Mouse (Mus musculus) lung, embryonic 15.5 days (tissue): ENCODE results near the gene Mas1. TPM values are rescaled to one million over a fixed set of nuclear protein-coding genes. Genes with fewer than 3 reads are reported as not detected.

Source experiments
- ATAC-seq: fragments of 200-750 bp; cut with Nextera tagmentation; 2 replicates; pipeline ENCODE4 v1.8.0; 2017; ENCODE audit warnings: moderate number of reproducible peaks, borderline replicate concordance; ENCODE audit not compliant: low FRiP score, low TSS enrichment; ENCODE audit errors: extremely low read depth
- H3K27ac ChIP-seq: fragments of 300-500 bp; sonication (generic); 2 replicates; pipeline ENCODE4 v1.5.1; 2015; ENCODE audit warnings: moderate library complexity, mild to moderate bottlenecking, inconsistent platforms
- H3K27me3 ChIP-seq: fragments of 300-500 bp; sonication (generic); 2 replicates; pipeline ENCODE4 v1.6.1; 2015; ENCODE audit warnings: inconsistent platforms
- H3K36me3 ChIP-seq: fragments of 300-500 bp; sonication (generic); 2 replicates; pipeline ENCODE4 v1.6.1; 2015; ENCODE audit warnings: inconsistent platforms
- H3K4me1 ChIP-seq: fragments of 300-500 bp; sonication (generic); 2 replicates; pipeline ENCODE4 v1.6.1; 2015; ENCODE audit warnings: inconsistent platforms
- H3K4me2 ChIP-seq: fragments of 300-500 bp; sonication (generic); 2 replicates; pipeline ENCODE4 v1.6.1; 2015; ENCODE audit warnings: inconsistent platforms, mild to moderate bottlenecking, moderate library complexity
- H3K4me3 ChIP-seq: fragments of 300-500 bp; sonication (generic); 2 replicates; pipeline ENCODE4 v1.5.1; 2015; ENCODE audit warnings: mild to moderate bottlenecking, inconsistent platforms
- H3K9ac ChIP-seq: fragments of 300-500 bp; sonication (generic); 2 replicates; pipeline ENCODE4 v1.6.1; 2015; ENCODE audit warnings: inconsistent platforms
- H3K9me3 ChIP-seq: fragments of 300-500 bp; sonication (generic); 2 replicates; pipeline ENCODE4 v1.6.1; 2016; ENCODE audit warnings: inconsistent platforms
- WGBS: fragments of 180-500 bp; shearing (Covaris S2); methylation state at CpG from one replicate; pipeline ENCODE4 v1.1.7; 2015; 5-methylcytosine and 5-hydroxymethylcytosine counted together
- polyA plus RNA-seq: library from polyadenylated mRNA; unstranded; fragments of >200 nt; fragmentation: Nextera tagmentation; extraction: Ambion mirVana; gene quantifications from 2 replicates; pipeline ENCODE4 v1.2.1, GENCODE M21; 2015

Gene Mas1
- polyA plus RNA-seq, 1 experiment from 2014 or later = 0.69 TPM

DNA sequence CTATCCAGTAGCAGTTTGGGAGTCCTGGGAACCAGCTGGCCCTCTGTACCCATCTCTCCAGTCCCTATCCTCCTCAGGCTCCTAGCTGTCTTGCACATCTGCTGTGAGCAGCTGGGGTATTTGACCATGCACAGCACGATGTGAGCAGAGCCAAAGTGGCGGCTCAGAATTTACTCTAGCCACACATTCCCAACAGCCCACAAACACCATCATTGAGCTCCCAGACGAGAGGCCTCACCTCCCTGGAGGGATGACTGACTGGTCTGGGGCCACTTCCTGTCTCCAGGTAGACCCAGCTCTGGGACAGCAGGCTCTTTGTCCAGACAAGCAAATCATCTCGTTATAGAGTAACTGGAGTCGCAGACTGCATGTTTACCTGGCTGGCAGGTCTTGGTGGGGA lies 22.1 kb downstream of the Mas1 start:
- Histone ChIP-seq H3K9ac (no peak overlapping the region), H3K4me3 (no peak overlapping the region), H3K4me1 (peaks cover 12% of the 10 kb centered on the region), H3K27ac (no peak overlapping the region), H3K27me3 (no peaks in the 10 kb centered on the region), H3K9me3 (no peaks in the 10 kb centered on the region), H3K36me3 (no peaks in the 10 kb centered on the region), H3K4me2 (no peak overlapping the region)
- ATAC-seq = peak; percentile 42; the same call in 1 of the 2 replicates
- WGBS = 18% methylated on average over 5 of the region's 5 CpGs

DNA sequence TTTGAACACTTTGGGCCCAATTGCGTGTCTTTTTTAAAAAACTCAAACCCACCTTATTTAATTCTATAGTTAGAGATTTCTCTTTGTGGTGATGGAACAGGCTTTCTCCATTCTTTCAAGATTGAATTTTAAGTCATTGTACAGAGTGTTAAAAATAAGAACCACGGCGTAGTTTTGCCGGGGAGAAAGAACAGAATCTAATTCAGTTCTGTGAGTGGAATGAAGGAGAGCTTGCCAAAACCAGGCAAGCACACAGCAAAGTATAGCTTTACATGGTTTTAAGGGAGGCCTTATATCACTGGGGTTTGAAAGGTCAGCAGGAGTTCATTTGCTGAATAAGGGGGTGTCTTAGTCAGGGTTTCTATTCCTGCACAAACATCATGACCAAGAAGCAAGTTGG lies 23.4 kb downstream of the Mas1 start:
- Histone ChIP-seq H3K9ac (no peak overlapping the region), H3K4me2 (no peak overlapping the region), H3K36me3 (no peaks in the 10 kb centered on the region), H3K4me1 (peaks cover 12% of the 10 kb centered on the region), H3K4me3 (no peak overlapping the region), H3K9me3 (no peaks in the 10 kb centered on the region), H3K27ac (no peak overlapping the region), H3K27me3 (no peaks in the 10 kb centered on the region)
- 75% methylated on average over 4 of the region's 4 CpGs for WGBS
- no peak for ATAC-seq

GRCm38 (mm10) chr17:12843826-12844225 lies 24.1 kb downstream of the Mas1 start:
- Histone ChIP-seq H3K9me3 (no peaks in the 10 kb centered on the region), H3K27me3 (no peaks in the 10 kb centered on the region), H3K36me3 (no peaks in the 10 kb centered on the region), H3K4me1 (peaks cover 12% of the 10 kb centered on the region), H3K27ac (no peak overlapping the region), H3K4me2 (no peak overlapping the region), H3K9ac (no peak overlapping the region), H3K4me3 (no peak overlapping the region)
- no peak for ATAC-seq
- 70% methylated on average over 6 of the region's 6 CpGs for WGBS

DNA sequence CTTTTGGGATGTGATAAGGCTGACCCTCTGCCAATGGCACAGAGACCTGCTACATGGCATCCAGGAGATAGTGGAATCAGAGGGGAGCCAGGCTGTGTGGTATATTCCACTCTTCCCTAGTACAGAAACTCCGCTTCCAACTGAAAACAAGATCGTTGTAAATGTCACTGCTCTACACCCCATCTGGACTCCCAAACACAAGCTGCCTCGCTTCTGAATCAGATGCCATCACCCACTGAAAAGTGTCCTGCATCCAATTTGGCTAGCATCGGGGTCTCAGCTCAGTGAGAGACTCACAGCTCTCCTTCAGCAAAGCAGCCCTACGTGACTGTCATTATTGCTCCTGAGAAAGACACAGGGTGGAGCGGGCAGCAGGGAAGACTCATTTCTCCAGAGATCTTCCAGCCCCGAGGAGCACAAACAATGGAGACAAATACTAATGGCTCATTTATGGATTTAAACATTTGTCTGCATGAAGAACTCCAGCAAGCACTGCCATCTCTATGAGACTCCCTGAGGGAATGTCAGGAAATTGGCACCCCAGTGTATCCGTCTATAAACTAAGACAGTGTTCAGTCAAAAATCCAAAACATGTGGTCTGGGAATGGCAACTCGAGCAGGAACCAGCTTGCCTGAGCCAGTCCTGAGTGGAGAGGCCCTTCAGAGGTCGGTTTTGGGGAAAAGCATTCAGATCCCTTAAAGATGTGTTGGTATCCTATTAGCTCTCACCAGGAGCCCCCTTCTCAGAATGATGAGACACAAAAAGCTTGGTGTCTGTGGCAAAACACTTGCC lies 28.3 kb downstream of the Mas1 start:
- Histone ChIP-seq H3K9ac (no peak overlapping the region), H3K36me3 (no peaks in the 10 kb centered on the region), H3K9me3 (no peaks in the 10 kb centered on the region), H3K27ac (no peak overlapping the region), H3K27me3 (no peaks in the 10 kb centered on the region), H3K4me3 (no peak overlapping the region), H3K4me1 (no peaks in the 10 kb centered on the region), H3K4me2 (no peak overlapping the region)
- 66% methylated on average over 10 of the region's 10 CpGs for WGBS
- ATAC-seq = no peak

GRCm38 (mm10) chr17:12835738-12836137 lies 32.2 kb downstream of the Mas1 start:
- 87% methylated on average over 5 of the region's 5 CpGs for WGBS
- no peaks in the 10 kb centered on the region for H3K9me3 ChIP-seq
- H3K9ac ChIP-seq = no peak overlapping the region
- H3K4me1 ChIP-seq = no peaks in the 10 kb centered on the region
- H3K27me3 ChIP-seq = no peaks in the 10 kb centered on the region
- no peak overlapping the region for H3K4me3 ChIP-seq
- no peak for ATAC-seq
- no peak overlapping the region for H3K27ac ChIP-seq
- H3K36me3 ChIP-seq = no peaks in the 10 kb centered on the region
- no peak overlapping the region for H3K4me2 ChIP-seq

- no peak for ATAC-seq
- Histone ChIP-seq H3K4me3 (no peak overlapping the region), H3K36me3 (no peaks in the 10 kb centered on the region), H3K9ac (no peak overlapping the region), H3K4me2 (no peak overlapping the region), H3K4me1 (0 out of 2 replicates have a peak, but pooled peaks cover 5% of the 10 kb centered on the region), H3K27me3 (no peaks in the 10 kb centered on the region), H3K9me3 (no peaks in the 10 kb centered on the region), H3K27ac (no peak overlapping the region)
- WGBS = 62% methylated on average over 3 of the region's 3 CpGs
These were observed 33.1 kb downstream of the Mas1 start for GRCm38 (mm10) chr17:12834826-12835225.

- no peak for ATAC-seq
- no peak overlapping the region for H3K9ac ChIP-seq
- H3K36me3 ChIP-seq = no peaks in the 10 kb centered on the region
These were observed 33.6 kb downstream of the Mas1 start for GRCm38 (mm10) chr17:12834317-12834716.

DNA sequence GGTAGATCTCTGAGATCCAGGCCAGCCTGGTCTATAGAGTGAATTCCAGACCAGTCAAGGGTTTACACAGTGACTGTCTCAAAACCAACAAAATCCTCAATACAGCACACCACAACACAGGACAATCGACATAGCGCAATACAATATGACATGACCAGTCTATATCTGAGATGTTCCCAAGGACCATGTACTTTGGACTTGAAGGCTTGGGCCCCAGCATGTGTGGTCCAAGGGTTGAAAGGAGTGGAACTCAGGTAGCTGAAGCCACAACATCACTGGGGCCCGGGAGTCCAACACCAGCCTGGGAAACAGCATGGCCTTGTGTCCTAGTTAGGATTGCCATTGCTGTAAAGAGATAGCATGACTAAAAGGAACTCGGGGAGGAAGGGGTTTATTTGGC lies 35.3 kb downstream of the Mas1 start:
- no peak for ATAC-seq
- no peak overlapping the region for H3K27ac ChIP-seq

More at GRCm38 (mm10) chr17:12834317-12834716, 33.6 kb downstream of the Mas1 start:
- no peaks in the 10 kb centered on the region for H3K9me3 ChIP-seq
- no peak overlapping the region for H3K4me2 ChIP-seq
- no peak overlapping the region for H3K27ac ChIP-seq
- 0 out of 2 replicates have a peak, but pooled peaks cover 5% of the 10 kb centered on the region for H3K4me1 ChIP-seq
- 78% methylated on average over 3 of the region's 3 CpGs for WGBS
- H3K4me3 ChIP-seq = no peak overlapping the region
- no peaks in the 10 kb centered on the region for H3K27me3 ChIP-seq

GRCm38 (mm10) chr17:12832231-12832630 lies 35.7 kb downstream of the Mas1 start:
- ATAC-seq = no peak
- Histone ChIP-seq H3K27ac (no peak overlapping the region), H3K27me3 (no peaks in the 10 kb centered on the region)

More for the DNA sequence above, 35.3 kb downstream of the Mas1 start:
- Histone ChIP-seq H3K36me3 (no peaks in the 10 kb centered on the region), H3K4me2 (no peak overlapping the region), H3K4me3 (no peak overlapping the region), H3K4me1 (0 out of 2 replicates have a peak, but pooled peaks cover 5% of the 10 kb centered on the region), H3K9ac (no peak overlapping the region), H3K27me3 (no peaks in the 10 kb centered on the region), H3K9me3 (no peaks in the 10 kb centered on the region)
- 84% methylated on average over 4 of the region's 4 CpGs for WGBS

GRCm38 (mm10) chr17:12830351-12830750 lies 37.6 kb downstream of the Mas1 start:
- 45% methylated on average over 5 of the region's 5 CpGs for WGBS
- Histone ChIP-seq H3K27me3 (no peaks in the 10 kb centered on the region), H3K4me3 (no peak overlapping the region), H3K9me3 (peaks cover 3% of the 10 kb centered on the region; the same call in 1 of the 2 replicates), H3K4me2 (no peak overlapping the region), H3K4me1 (0 out of 2 replicates have a peak, but pooled peaks cover 5% of the 10 kb centered on the region), H3K36me3 (no peaks in the 10 kb centered on the region), H3K9ac (no peak overlapping the region), H3K27ac (no peak overlapping the region; the same call in 1 of the 2 replicates)
- ATAC-seq = peak; percentile 55

More at GRCm38 (mm10) chr17:12832231-12832630, 35.7 kb downstream of the Mas1 start:
- 77% methylated on average over 3 of the region's 3 CpGs for WGBS
- 0 out of 2 replicates have a peak, but pooled peaks cover 5% of the 10 kb centered on the region for H3K4me1 ChIP-seq
- H3K36me3 ChIP-seq = no peaks in the 10 kb centered on the region
- H3K9me3 ChIP-seq = no peaks in the 10 kb centered on the region
- no peak overlapping the region for H3K9ac ChIP-seq
- H3K4me3 ChIP-seq = no peak overlapping the region
- H3K4me2 ChIP-seq = no peak overlapping the region

GRCm38 (mm10) chr17:12815885-12816284 lies 52.1 kb downstream of the Mas1 start:
- Histone ChIP-seq H3K27me3 (no peaks in the 10 kb centered on the region), H3K36me3 (peaks cover 78% of the 10 kb centered on the region)
- 90% methylated on average over 4 of the region's 4 CpGs for WGBS

DNA sequence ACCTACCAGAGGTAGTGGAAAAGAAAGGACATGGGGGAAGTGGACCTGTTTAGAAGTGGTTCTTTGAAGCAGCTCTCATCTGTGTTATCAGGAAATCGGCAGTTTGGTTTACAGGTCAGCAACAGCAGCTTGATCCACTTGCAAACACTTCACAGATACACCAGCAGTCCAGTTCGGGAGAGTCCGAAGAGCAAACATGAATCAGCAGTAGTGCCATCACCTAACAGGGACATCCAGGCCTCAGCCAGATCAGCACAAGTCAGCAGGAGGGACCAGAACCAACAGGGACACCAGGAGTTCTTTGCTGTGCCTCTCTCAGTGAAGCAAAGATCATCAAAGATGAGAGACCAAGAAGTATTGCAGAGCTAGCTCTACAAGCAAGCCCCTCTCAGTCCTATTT lies 53.4 kb downstream of the Mas1 start:
- H3K4me2 ChIP-seq = no peak overlapping the region
- no peak for ATAC-seq
- 50% methylated on average over 3 of the region's 3 CpGs for WGBS
- no peaks in the 10 kb centered on the region for H3K27me3 ChIP-seq
- no peaks in the 10 kb centered on the region for H3K9me3 ChIP-seq
- no peak overlapping the region for H3K9ac ChIP-seq
- peaks cover 15% of the 10 kb centered on the region for H3K4me1 ChIP-seq
- H3K36me3 ChIP-seq = peaks cover 64% of the 10 kb centered on the region
- no peak overlapping the region for H3K4me3 ChIP-seq
- H3K27ac ChIP-seq = no peak overlapping the region

More at GRCm38 (mm10) chr17:12815885-12816284, 52.1 kb downstream of the Mas1 start:
- Histone ChIP-seq H3K4me1 (peaks cover 6% of the 10 kb centered on the region; the same call in 1 of the 2 replicates), H3K9ac (no peak overlapping the region), H3K9me3 (0 out of 2 replicates have a peak, but pooled peaks cover 11% of the 10 kb centered on the region), H3K27ac (no peak overlapping the region), H3K4me2 (no peak overlapping the region), H3K4me3 (no peak overlapping the region)
- no peak for ATAC-seq
